Mouse (Mus musculus) urinary bladder, adult 2 months (tissue): ENCODE measurements around the gene Esam. TPM values are rescaled to one million over a fixed set of nuclear protein-coding genes. Genes with fewer than 3 reads are reported as not detected.

ENCODE experiments used
- DNase-seq: peaks from one replicate; pipeline ENCODE4 v3.0.0; 2022; ENCODE audit warnings: low spot score
- polyA plus RNA-seq: library from polyadenylated mRNA; depleted of rRNA; stranded (reverse); fragments of >200 nt; gene quantifications from 2 replicates; pipeline ENCODE4 v1.2.3, GENCODE M21; 2012; rRNA removed

The Esam gene
- polyA plus RNA-seq, 1 experiment, result 57.2 TPM

DNA sequence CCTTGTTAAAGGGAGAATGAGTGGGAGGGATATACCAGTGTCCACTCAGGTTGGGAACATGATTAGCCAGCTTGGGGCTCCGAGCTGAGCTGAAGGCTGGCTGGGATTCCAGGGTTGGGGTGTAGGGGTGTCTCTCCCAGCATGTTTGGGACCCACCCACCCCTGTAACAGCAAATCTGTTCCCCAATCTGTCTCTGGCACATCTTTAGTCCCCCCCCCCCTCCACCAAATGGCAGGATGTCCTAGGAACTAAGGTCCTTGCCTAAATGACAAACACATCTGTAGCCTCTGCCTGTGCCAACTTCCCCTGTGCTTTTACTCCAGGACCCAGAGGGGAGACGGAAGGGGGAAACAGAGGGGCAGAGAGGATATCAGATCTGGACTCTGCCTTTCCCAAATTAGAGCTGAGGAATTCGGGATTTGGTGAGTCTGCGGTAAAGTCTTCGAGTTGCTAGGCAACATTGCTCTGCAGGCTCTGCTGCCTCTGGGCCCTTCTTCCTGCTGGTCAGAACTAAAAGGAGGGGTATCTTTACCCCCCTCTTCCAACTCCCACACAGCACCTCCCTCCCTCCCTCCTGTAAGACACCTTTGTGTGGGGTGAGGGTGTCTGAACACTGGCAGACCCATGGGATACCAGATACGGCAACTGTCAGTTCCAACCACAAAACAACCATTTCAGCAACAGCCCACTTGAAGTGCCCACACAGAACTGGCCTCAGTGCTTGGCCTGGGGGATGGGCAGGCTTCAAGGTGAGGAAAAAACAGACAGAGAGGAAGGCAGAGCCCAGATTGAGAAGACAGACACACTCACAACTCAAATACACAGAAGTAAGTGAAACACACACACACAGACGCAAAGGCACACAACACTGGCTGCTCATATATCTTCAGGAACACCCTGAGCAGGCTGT, 27.2 kb downstream of the Esam start, which contains the start of gene Siae:
Gene Siae, plus strand, starts transcription at position 861 of the 911 bp plus-strand sequence.
- DNase-seq, result no peak

DNA sequence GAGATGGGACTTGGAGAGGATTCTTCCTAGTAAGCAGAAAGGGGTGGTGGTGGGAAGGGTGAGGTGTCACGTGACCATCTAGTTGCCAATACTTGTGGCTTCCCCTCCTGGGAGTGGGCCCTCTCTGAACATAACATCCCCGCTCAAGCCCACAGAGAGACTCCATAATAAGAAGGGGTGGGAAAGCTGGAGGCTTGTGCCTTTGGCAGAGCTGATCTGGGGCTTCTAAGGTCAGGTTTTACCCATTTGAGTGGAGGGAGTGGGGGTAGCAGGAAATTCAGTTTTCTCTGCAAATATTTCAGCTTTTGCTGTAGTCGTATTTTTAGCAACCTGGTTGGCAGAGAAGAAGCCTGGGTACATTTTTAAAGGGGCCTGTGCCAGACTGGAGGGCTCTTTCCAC, 28.5 kb downstream of the Esam start:
- DNase-seq, result no peak

DNA sequence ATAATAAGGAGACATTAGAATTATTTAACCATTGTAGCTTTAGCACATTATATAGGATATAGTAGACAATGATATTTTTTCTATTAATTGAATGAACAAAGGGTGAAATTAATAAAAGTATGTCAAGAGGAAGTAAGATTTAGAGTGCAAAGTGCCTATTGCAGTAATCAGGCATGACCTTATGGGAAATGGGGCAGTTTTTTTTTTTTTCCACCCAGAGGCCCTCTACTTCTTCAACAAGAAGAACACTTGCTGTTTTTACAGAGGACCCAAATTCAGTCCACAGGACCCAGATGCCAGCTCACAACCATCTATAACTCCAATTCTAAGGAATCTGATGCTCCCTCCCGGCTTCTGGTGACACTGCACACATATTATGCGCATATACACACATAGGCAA, 32.7 kb downstream of the Esam start:
- no peak for DNase-seq

DNA sequence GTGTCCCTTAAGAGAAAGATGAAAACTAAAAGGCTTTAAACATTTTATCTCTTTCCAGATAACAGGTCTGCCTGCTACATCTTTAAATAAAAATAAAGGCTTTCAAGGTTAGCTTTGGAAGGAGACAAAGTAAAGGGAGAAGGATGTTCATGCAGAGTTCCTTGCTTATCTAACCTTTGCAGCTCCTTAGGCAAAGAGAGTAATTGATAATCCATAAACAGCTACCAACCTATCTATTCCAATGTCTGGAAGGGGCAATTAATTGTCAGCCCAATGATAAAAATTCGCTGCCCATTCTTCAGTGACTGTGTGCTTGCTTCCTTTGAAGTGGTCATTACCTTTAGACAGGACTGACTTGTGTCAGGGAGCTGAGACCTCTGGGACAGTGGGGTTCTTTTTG, 35.9 kb downstream of the Esam start:
- no peak for DNase-seq

DNA sequence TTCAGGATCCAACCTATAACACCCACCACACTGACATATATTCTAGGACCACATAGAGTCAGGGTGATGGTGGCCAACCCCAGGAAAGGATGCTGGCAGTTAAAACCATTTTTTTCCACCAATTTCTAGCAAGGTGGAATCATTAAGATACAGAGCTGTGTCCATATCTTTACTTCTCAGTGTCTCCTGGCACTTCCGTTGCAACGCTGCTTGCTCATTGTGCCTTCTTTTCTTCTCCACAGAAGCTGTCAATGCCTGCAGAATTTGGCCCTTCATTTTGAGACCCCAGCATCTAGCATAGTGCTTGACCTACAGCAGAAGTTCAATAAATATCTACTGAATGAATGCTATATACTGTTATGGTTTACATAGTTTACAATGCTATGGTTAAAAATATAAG, 39.1 kb downstream of the Esam start:
- no peak for DNase-seq

DNA sequence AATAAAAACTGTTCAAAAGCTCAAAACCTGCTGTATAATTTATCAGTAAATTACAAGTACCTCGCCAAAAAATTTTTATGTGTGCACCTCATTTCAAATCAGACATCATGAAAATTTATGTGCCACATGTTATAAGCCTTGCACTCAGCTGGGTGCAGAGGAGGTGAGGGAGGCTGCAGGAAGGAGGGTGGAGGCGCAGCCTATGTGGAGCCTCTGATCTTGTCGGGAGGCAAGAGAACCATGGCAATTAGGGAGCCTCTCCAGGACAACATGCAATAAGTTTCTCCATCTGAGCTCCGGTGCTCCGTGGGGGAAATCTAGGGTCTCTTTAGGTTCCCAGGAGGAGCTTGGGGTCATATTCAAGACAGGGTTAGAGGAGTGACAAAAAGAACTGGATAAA, 39.6 kb downstream of the Esam start:
- no peak for DNase-seq

DNA sequence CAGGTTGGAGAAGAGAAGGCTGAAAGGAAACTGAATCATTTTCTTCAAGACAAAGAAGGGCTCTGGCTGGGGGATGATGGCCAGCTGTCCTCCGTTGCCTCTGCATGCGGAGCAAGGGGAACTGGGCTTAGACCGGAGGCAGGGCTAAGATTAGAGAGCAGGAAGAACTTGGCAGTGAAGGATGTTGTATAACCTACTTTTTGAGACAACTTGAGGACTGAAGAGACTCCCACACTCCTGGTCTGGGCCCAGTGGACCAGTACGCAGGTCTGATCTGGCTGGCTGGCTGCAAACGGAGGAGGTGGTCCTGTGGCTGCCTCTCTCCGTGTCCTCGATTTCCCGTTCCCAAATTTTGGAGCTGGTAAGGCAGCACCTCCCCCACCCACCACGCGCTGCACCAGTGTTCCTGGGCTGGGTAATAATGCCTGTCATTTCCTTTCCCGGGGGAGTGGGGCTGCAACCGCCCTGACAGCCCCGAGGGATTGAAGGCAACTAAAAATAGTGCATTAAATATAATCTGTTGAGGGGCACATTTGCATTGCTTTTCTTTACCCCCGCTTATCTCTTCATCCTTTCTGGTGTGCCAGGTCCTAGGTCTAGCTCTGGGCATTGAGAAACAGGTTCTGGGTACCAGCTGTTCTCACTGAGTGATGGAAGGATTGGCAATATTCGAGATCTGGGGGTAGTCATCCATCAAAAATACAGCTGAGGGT, 40.2 kb downstream of the Esam start:
- DNase-seq, result no peak

DNA sequence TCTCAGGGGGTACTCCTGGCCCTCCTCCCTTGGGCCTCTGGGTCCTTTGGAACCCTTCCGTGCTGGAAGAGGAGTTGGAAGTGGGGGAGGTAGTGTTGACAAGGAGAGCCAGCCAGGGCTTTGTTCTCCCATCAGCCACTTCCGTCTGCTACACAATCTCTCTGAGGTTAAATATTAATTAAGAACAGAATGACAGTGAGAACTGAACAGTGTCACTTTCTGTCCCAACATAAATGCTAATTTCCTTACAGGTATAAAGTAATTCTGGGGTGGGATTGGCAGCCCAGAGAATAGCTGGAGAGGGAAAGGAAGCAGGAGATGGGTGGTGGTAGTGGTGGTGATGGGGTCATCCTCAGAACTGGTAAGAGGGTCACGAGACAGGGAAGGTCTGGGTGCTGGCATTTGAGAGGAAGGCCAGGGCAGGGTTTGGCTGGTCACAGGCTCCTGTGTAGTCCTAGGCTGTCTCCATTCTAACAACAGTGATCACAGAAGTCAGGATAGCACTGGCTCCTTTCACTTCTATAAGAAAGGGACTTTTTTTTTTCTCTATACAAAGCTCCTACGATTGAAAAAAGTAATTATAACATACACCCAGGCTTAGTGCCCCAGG, 40.8 kb downstream of the Esam start:
- no peak for DNase-seq

DNA sequence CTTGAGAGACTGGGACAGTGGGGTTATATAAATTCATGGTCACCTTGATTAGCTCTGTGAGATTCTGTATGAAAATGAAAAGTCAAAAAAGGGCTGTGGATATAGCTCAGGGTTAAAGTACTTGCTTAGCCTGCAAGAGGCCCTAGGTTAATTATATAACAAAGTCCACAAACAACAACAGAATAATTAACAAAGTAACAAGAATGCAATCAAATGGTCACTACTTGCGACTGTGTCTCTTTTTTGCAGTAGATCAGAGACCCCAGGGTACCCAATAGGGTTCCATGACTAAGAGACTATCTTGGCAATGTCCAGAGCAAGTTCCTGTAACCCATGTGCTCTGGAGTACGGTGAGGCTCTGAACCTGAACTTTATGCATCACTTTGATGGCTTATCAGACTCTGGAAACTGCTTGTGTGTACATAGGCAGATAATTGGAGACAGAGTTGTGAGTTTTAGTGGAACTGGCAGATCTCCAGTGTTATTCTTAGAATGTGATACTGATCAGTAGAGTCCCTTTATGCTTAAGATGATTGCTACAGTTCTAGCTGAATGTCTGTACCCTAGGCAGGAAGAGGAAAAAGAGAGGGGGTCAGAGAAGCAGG, 41.5 kb downstream of the Esam start:
- no peak for DNase-seq

DNA sequence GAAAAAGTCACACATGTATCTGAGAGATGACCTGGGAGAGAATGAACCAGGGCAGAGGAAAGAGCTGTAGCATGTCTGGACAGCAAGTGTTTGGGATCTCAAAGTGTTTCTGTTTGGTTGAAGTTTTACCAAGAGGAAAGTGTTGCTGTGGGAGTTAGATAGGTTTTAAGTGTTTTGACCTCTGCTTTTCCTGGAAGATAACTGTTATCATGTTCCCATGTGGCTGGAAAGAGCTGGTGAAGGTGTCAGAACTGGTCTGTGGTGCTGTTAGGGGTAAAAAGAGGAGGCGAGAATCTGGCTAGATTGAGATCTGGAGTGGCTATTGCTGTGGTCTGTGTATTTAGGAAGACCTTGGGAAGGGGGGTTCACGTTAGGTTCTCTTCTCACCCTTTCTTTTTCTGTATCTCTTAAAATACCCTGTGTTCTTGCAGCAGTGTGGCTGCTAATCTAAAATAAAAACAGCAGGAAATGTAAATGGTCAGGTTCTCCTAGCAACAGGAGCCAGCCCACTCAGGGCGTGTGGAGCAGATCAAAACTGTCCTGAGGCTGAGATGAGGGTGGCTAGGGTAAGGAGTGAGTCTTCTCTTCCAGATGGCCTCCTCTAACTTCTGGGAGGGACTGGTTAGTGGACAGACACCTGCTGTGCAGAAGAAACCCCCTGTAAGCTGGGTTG, 44.5 kb downstream of the Esam start:
- DNase-seq, result no peak

DNA sequence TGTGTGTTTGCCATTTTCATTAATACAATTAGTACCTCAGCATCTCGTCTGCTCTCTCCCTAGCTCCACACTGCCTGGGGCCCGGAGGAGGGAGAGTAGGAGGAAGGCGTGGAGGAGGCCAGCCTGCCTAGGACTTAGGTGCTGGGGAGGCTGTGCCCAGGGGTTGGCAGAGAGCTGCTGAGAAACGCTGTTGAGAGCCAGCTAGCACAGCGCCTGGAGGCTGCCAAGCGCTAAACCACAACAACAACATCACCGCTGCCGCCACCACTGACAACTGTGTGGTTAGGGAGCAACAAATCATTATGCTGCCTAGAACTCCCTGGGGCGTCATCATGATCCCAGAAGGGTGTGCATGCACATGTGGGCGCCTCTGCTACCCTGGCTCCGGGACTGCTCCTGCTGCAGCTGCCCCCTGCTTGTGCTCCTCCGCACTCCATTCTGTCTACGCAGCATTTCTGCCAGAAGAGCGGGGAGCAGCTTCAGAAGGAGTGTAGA, 48.6 kb downstream of the Esam start:
- DNase-seq, result no peak

DNA sequence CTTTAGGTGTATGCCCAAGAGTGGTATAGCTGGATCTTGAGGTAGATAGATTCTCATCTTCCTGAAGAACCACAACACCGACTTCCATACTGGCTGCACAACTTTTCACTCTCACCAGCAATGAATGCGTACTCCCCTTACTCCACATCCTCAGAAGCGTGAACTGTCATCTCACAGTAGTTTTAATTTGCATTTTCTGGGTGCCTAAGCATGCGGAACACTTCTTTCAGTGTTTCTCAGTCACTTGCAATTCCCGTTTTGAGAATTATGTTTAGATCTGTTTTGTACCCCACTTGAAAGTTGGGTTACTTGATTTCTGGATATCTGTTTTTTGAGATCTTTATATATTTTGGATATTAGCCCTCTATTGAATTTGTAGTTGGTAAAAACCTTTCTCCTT, 55.7 kb downstream of the Esam start:
- no peak for DNase-seq

DNA sequence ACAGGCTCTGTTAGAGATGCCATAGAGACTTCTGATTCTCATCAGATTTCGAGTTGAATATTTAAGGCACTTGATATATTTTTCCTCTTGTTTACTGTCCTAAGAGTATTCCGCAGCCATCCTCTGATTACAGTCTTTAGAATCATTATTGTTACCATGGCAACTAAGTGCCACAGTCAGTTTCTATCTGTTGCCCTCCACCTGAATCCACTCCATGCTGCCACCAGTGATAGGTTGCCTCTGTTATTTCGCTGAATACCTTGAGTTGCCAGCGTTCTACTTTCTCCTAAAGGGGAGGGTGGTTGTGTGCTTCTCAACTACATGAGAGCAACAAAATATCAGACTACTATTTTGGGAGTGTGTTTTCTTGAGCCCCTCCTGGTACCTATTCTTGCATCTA, 58.8 kb downstream of the Esam start:
- DNase-seq, result no peak

Other genes starting within 250 kb of the Esam start
- 1.3 and 1.4 TPM in 2 replicates for gene Ccdc15, start 179.6 kb upstream of the Esam start, polyA plus RNA-seq
- 0.18 and 0.21 TPM in 2 replicates for gene Hepacam, start 160.7 kb upstream of the Esam start, polyA plus RNA-seq
- 10.5 and 12.4 TPM in 2 replicates for gene Robo4, start 126.2 kb upstream of the Esam start, polyA plus RNA-seq
- 0.07 and 0.12 TPM in 2 replicates for gene Robo3, start 94.8 kb upstream of the Esam start, polyA plus RNA-seq
- gene Msantd2, start 38.8 kb upstream of the Esam start, polyA plus RNA-seq, result 24.7 and 26.8 TPM in 2 replicates
- gene Vsig2, start 11.2 kb downstream of the Esam start, polyA plus RNA-seq, result 151 and 161 TPM in 2 replicates
- 1.8 and 1.9 TPM in 2 replicates for gene Nrgn, start 24.8 kb downstream of the Esam start, polyA plus RNA-seq
- gene Siae, start 27.6 kb downstream of the Esam start, polyA plus RNA-seq, result 16.6 and 17.1 TPM in 2 replicates
- 2.2 and 3.8 TPM in 2 replicates for gene Spa17, start 85.6 kb downstream of the Esam start, polyA plus RNA-seq
- gene Tbrg1, start 129.2 kb downstream of the Esam start, polyA plus RNA-seq, result 77.0 and 83.6 TPM in 2 replicates
- gene Panx3, start 141.2 kb downstream of the Esam start, polyA plus RNA-seq, result not detected in 2 replicates
- not detected in 2 replicates for gene Olfr160, start 188.2 kb downstream of the Esam start, polyA plus RNA-seq
- gene Olfr874, start 217.0 kb downstream of the Esam start, polyA plus RNA-seq, result not detected in 2 replicates
- not detected in 2 replicates for gene Olfr875, start 243.8 kb downstream of the Esam start, polyA plus RNA-seq